Mouse (Mus musculus) embryonic facial prominence, embryonic 14.5 days (tissue): ENCODE results near the gene Mrpl48. TPM values are rescaled to one million over a fixed set of nuclear protein-coding genes. Genes with fewer than 3 reads are reported as not detected.
A peak's percentile ranks its signal among the peaks of the same experiment; 100 is the strongest.
"Not testable (repeated sequence)": the region's sequence is repeated elsewhere in the genome, so short reads cannot be mapped to it uniquely, and the experiment has no call there.

Experiments used
- ATAC-seq: fragments of 200-750 bp; cut with Nextera tagmentation; 2 replicates; pipeline ENCODE4 v1.8.0; 2017; ENCODE audit warnings: low read depth, moderate number of reproducible peaks, moderate TSS enrichment
- DNase-seq: peaks from one replicate; pipeline ENCODE4 v3.0.0-alpha.2; 2015; ENCODE audit warnings: low spot score
- H3K27ac ChIP-seq: fragments of 300-500 bp; sonication (generic); replicated peaks from 2 replicates; pipeline ENCODE4 v1.5.1; 2014; ENCODE audit warnings: low read depth, mild to moderate bottlenecking, low read length, moderate library complexity
- H3K27me3 ChIP-seq: fragments of 300-500 bp; sonication (generic); replicated peaks from 2 replicates; pipeline ENCODE4 v1.6.1; 2014; ENCODE audit warnings: low read length; ENCODE audit not compliant: control insufficient read depth, insufficient read depth
- H3K36me3 ChIP-seq: fragments of 300-500 bp; sonication (generic); 2 replicates; pipeline ENCODE4 v1.6.1; 2014; ENCODE audit warnings: low read length, mixed read lengths; ENCODE audit not compliant: control insufficient read depth, insufficient read depth
- H3K4me1 ChIP-seq: fragments of 300-500 bp; sonication (generic); 2 replicates; pipeline ENCODE4 v1.6.1; 2014; ENCODE audit warnings: antibody characterized with exemption, low read length; ENCODE audit not compliant: control insufficient read depth, insufficient read depth
- H3K4me2 ChIP-seq: fragments of 300-500 bp; sonication (generic); 2 replicates; pipeline ENCODE4 v1.6.1; 2014; ENCODE audit warnings: low read depth, mild to moderate bottlenecking, low read length, moderate library complexity, mixed read lengths
- H3K4me3 ChIP-seq: fragments of 300-500 bp; sonication (generic); 2 replicates; pipeline ENCODE4 v1.5.1; 2014; ENCODE audit warnings: low read depth, mild to moderate bottlenecking, low read length
- H3K9ac ChIP-seq: fragments of 300-500 bp; sonication (generic); 2 replicates; pipeline ENCODE4 v1.6.1; 2014; ENCODE audit warnings: low read depth, mild to moderate bottlenecking, low read length, moderate library complexity, mixed read lengths
- H3K9me3 ChIP-seq: fragments of 300-500 bp; sonication (generic); 2 replicates; pipeline ENCODE4 v1.6.1; 2016; ENCODE audit warnings: low read length; ENCODE audit not compliant: control insufficient read depth
- WGBS: fragments of 180-500 bp; shearing (Covaris S2); extraction: QIAGEN DNeasy Blood & Tissue Kit; methylation state at CpG from one replicate; pipeline ENCODE4 v1.1.7; 2014; 5-methylcytosine and 5-hydroxymethylcytosine counted together
- polyA plus RNA-seq: library from polyadenylated mRNA; unstranded; fragments of >200 nt; fragmentation: Nextera tagmentation; extraction: Ambion mirVana; gene quantifications from 2 replicates; pipeline ENCODE4 v1.2.1, GENCODE M21; 2014

Gene Mrpl48
- polyA plus RNA-seq, 1 experiment from 2014 or later: 84.5 TPM

GRCm38 (mm10) chr7:100572704-100573103 lies 35.4 kb downstream of the Mrpl48 start:
- Histone ChIP-seq H3K9me3 (no peaks in the 10 kb centered on the region), H3K27ac (no peak overlapping the region), H3K4me1 (no peaks in the 10 kb centered on the region), H3K4me2 (no peak overlapping the region), H3K27me3 (no peaks in the 10 kb centered on the region), H3K4me3 (no peak overlapping the region), H3K36me3 (peaks cover 9% of the 10 kb centered on the region; the same call in 1 of the 2 replicates), H3K9ac (no peak overlapping the region)
- DNase-seq: no peak
- no peak for ATAC-seq
- whole genome bisulfite sequencing: 70% methylated on average over 4 of the region's 4 CpGs

GRCm38 (mm10) chr7:100572061-100572460 lies 36.0 kb downstream of the Mrpl48 start:
- Histone ChIP-seq H3K9ac (no peak overlapping the region), H3K27me3 (no peaks in the 10 kb centered on the region), H3K4me1 (no peaks in the 10 kb centered on the region), H3K4me3 (no peak overlapping the region), H3K36me3 (peaks cover 13% of the 10 kb centered on the region), H3K4me2 (no peak overlapping the region), H3K9me3 (no peaks in the 10 kb centered on the region), H3K27ac (no peak overlapping the region)
- DNase-seq (no peak), ATAC-seq (no peak)
- 89% methylated on average over 4 of the region's 4 CpGs for WGBS

- ATAC-seq: no peak
- Histone ChIP-seq H3K27ac (no peak overlapping the region), H3K9me3 (no peaks in the 10 kb centered on the region), H3K4me1 (no peaks in the 10 kb centered on the region), H3K36me3 (peaks cover 13% of the 10 kb centered on the region), H3K9ac (no peak overlapping the region), H3K4me3 (no peak overlapping the region), H3K27me3 (no peaks in the 10 kb centered on the region), H3K4me2 (no peak overlapping the region)
- no peak for DNase-seq
- 84% methylated on average over 3 of the region's 3 CpGs for WGBS
Measured at GRCm38 (mm10) chr7:100570930-100571715, 37.0 kb downstream of the Mrpl48 start.

GRCm38 (mm10) chr7:100569907-100570306 lies 38.2 kb downstream of the Mrpl48 start:
- Histone ChIP-seq H3K9ac (no peak overlapping the region), H3K9me3 (no peaks in the 10 kb centered on the region), H3K27me3 (no peaks in the 10 kb centered on the region), H3K4me1 (no peaks in the 10 kb centered on the region), H3K4me2 (no peak overlapping the region), H3K36me3 (peaks cover 17% of the 10 kb centered on the region), H3K27ac (no peak overlapping the region), H3K4me3 (no peak overlapping the region)
- no peak for ATAC-seq
- DNase-seq: no peak

- H3K27me3 ChIP-seq, H3K9ac ChIP-seq, H3K4me3 ChIP-seq, ATAC-seq, H3K27ac ChIP-seq, H3K4me1 ChIP-seq, H3K4me2 ChIP-seq, DNase-seq, H3K9me3 ChIP-seq: not testable (repeated sequence)
- 79% methylated on average over 5 of the region's 5 CpGs for WGBS
- peaks cover 12% of the 10 kb centered on the region for H3K36me3 ChIP-seq
Measured at GRCm38 (mm10) chr7:100567238-100567637, 40.9 kb downstream of the Mrpl48 start.

- Histone ChIP-seq H3K9ac (no peak overlapping the region), H3K36me3 (peaks cover 7% of the 10 kb centered on the region; the same call in 1 of the 2 replicates), H3K27ac (no peak overlapping the region; the same call in 1 of the 2 replicates), H3K4me1 (no peaks in the 10 kb centered on the region), H3K4me2 (no peak overlapping the region), H3K9me3 (no peaks in the 10 kb centered on the region), H3K27me3 (no peaks in the 10 kb centered on the region), H3K4me3 (no peak overlapping the region)
- ATAC-seq (0 out of 2 replicates have a peak, but pooled peaks have one; percentile 22), DNase-seq (peak; percentile 24)
- 67% methylated on average over 11 of the region's 11 CpGs for WGBS
Measured at GRCm38 (mm10) chr7:100561861-100562587, 46.1 kb downstream of the Mrpl48 start.

- no peaks in the 10 kb centered on the region for H3K27me3 ChIP-seq
- 73% methylated on average over 4 of the region's 4 CpGs for WGBS
- H3K4me2 ChIP-seq: no peak overlapping the region
- H3K9ac ChIP-seq: no peak overlapping the region
- no peak for DNase-seq
- no peak overlapping the region for H3K4me3 ChIP-seq
- no peaks in the 10 kb centered on the region; the same call in 1 of the 2 replicates for H3K36me3 ChIP-seq
- no peak for ATAC-seq
- no peak overlapping the region for H3K27ac ChIP-seq
- H3K4me1 ChIP-seq: peaks cover 9% of the 10 kb centered on the region; the same call in 1 of the 2 replicates
- H3K9me3 ChIP-seq: no peaks in the 10 kb centered on the region
Measured at GRCm38 (mm10) chr7:100559331-100559730, 48.8 kb downstream of the Mrpl48 start.

- H3K27ac ChIP-seq: no peak overlapping the region
- H3K9me3 ChIP-seq: no peaks in the 10 kb centered on the region
- 85% methylated on average over 5 of the region's 5 CpGs for WGBS
- DNase-seq: no peak
- no peak overlapping the region for H3K9ac ChIP-seq
- peaks cover 9% of the 10 kb centered on the region; the same call in 1 of the 2 replicates for H3K4me1 ChIP-seq
- H3K4me3 ChIP-seq: no peak overlapping the region
- H3K4me2 ChIP-seq: no peak overlapping the region
- peaks cover under 1% of the 10 kb centered on the region; the same call in 1 of the 2 replicates for H3K36me3 ChIP-seq
- H3K27me3 ChIP-seq: no peaks in the 10 kb centered on the region
- no peak for ATAC-seq
Measured at GRCm38 (mm10) chr7:100557241-100557640, 50.9 kb downstream of the Mrpl48 start.
